Mouse (Mus musculus): ENCODE results near the gene Atf6. TPM values are rescaled to one million over a fixed set of nuclear protein-coding genes. Genes with fewer than 3 reads are reported as not detected.

Gene Atf6
- polyA plus RNA-seq, 1 experiment from 2014 or later: 8.7 TPM

GRCm38 (mm10) chr1:170694821-170695291, 172.7 kb downstream of the Atf6 start:
- Histone ChIP-seq H3K27ac (ENCODE audit: low read length) (no peak overlapping the region), H3K4me3 (ENCODE audit: low read length) (no peak overlapping the region), H3K4me2 (replicated peaks; ENCODE audit: low read depth, low read length) (no peak overlapping the region), H3K27me3 (ENCODE audit: insufficient read depth, low read length) (no peaks in the 10 kb centered on the region), H3K9me3 (ENCODE audit: low read length) (no peaks in the 10 kb centered on the region), H3K9ac (replicated peaks; ENCODE audit: low read length) (no peak overlapping the region), H3K4me1 (ENCODE audit: insufficient read depth, low read length) (no peaks in the 10 kb centered on the region; the same call in 1 of the 2 replicates), H3K36me3 (ENCODE audit: insufficient read depth, low read length) (no peaks in the 10 kb centered on the region)
- WGBS: 54% methylated on average over 5 of the region's 5 CpGs
- no peak for ATAC-seq (ENCODE audit: low FRiP score, low TSS enrichment)

- 83% methylated on average over 5 of the region's 5 CpGs for WGBS
- no peaks in the 10 kb centered on the region for H3K27me3 ChIP-seq (ENCODE audit: insufficient read depth, low read length)
- no peak overlapping the region for H3K27ac ChIP-seq (ENCODE audit: low read length)
- no peaks in the 10 kb centered on the region for H3K36me3 ChIP-seq (ENCODE audit: insufficient read depth, low read length)
- H3K4me1 ChIP-seq (ENCODE audit: insufficient read depth, low read length): no peaks in the 10 kb centered on the region; the same call in 1 of the 2 replicates
- H3K4me3 ChIP-seq (ENCODE audit: low read length): no peak overlapping the region
- no peak for ATAC-seq (ENCODE audit: low FRiP score, low TSS enrichment)
- no peaks in the 10 kb centered on the region for H3K9me3 ChIP-seq (ENCODE audit: low read length)
- no peak overlapping the region for H3K4me2 ChIP-seq (replicated peaks; ENCODE audit: low read depth, low read length)
- no peak overlapping the region for H3K9ac ChIP-seq (replicated peaks; ENCODE audit: low read length)
Observed at GRCm38 (mm10) chr1:170691301-170691700, 176.3 kb downstream of the Atf6 start.

GRCm38 (mm10) chr1:170689773-170690172, 177.8 kb downstream of the Atf6 start:
- Histone ChIP-seq H3K27me3 (ENCODE audit: insufficient read depth, low read length) (no peaks in the 10 kb centered on the region), H3K27ac (ENCODE audit: low read length) (no peak overlapping the region), H3K4me2 (replicated peaks; ENCODE audit: low read depth, low read length) (no peak overlapping the region), H3K4me3 (ENCODE audit: low read length) (no peak overlapping the region), H3K9me3 (ENCODE audit: low read length) (no peaks in the 10 kb centered on the region), H3K4me1 (ENCODE audit: insufficient read depth, low read length) (no peaks in the 10 kb centered on the region), H3K36me3 (ENCODE audit: insufficient read depth, low read length) (no peaks in the 10 kb centered on the region), H3K9ac (replicated peaks; ENCODE audit: low read length) (no peak overlapping the region)
- 92% methylated on average over 8 of the region's 8 CpGs for whole genome bisulfite sequencing
- ATAC-seq (ENCODE audit: low FRiP score, low TSS enrichment): no peak

GRCm38 (mm10) chr1:170683863-170684262, 183.7 kb downstream of the Atf6 start:
- H3K4me3 ChIP-seq (ENCODE audit: low read length): no peak overlapping the region
- no peak overlapping the region for H3K4me2 ChIP-seq (replicated peaks; ENCODE audit: low read depth, low read length)
- H3K27me3 ChIP-seq (ENCODE audit: insufficient read depth, low read length): no peaks in the 10 kb centered on the region
- WGBS: 75% methylated on average over 6 of the region's 6 CpGs
- H3K27ac ChIP-seq (ENCODE audit: low read length): no peak overlapping the region
- no peaks in the 10 kb centered on the region for H3K36me3 ChIP-seq (ENCODE audit: insufficient read depth, low read length)
- ATAC-seq (ENCODE audit: low FRiP score, low TSS enrichment): no peak
- H3K9me3 ChIP-seq (ENCODE audit: low read length): no peaks in the 10 kb centered on the region
- H3K9ac ChIP-seq (replicated peaks; ENCODE audit: low read length): no peak overlapping the region
- no peaks in the 10 kb centered on the region for H3K4me1 ChIP-seq (ENCODE audit: insufficient read depth, low read length)

GRCm38 (mm10) chr1:170679624-170680023, 187.9 kb downstream of the Atf6 start:
- Histone ChIP-seq H3K36me3 (ENCODE audit: insufficient read depth, low read length) (no peaks in the 10 kb centered on the region), H3K27me3 (ENCODE audit: insufficient read depth, low read length) (no peaks in the 10 kb centered on the region), H3K27ac (ENCODE audit: low read length) (no peak overlapping the region), H3K9me3 (ENCODE audit: low read length) (no peaks in the 10 kb centered on the region), H3K4me2 (replicated peaks; ENCODE audit: low read depth, low read length) (no peak overlapping the region), H3K9ac (replicated peaks; ENCODE audit: low read length) (no peak overlapping the region), H3K4me1 (ENCODE audit: insufficient read depth, low read length) (no peaks in the 10 kb centered on the region), H3K4me3 (ENCODE audit: low read length) (no peak overlapping the region)
- no peak for ATAC-seq (ENCODE audit: low FRiP score, low TSS enrichment)
- WGBS: 84% methylated on average over 2 of the region's 2 CpGs

GRCm38 (mm10) chr1:170678861-170679260, 188.7 kb downstream of the Atf6 start:
- Histone ChIP-seq H3K4me2 (replicated peaks; ENCODE audit: low read depth, low read length) (no peak overlapping the region), H3K4me1 (ENCODE audit: insufficient read depth, low read length) (no peaks in the 10 kb centered on the region), H3K27ac (ENCODE audit: low read length) (no peak overlapping the region), H3K36me3 (ENCODE audit: insufficient read depth, low read length) (no peaks in the 10 kb centered on the region), H3K27me3 (ENCODE audit: insufficient read depth, low read length) (no peaks in the 10 kb centered on the region), H3K9ac (replicated peaks; ENCODE audit: low read length) (no peak overlapping the region), H3K9me3 (ENCODE audit: low read length) (no peaks in the 10 kb centered on the region), H3K4me3 (ENCODE audit: low read length) (no peak overlapping the region)
- WGBS: 67% methylated on average over 4 of the region's 4 CpGs
- ATAC-seq (ENCODE audit: low FRiP score, low TSS enrichment): no peak

GRCm38 (mm10) chr1:170677681-170678080, 189.9 kb downstream of the Atf6 start:
- no peak overlapping the region for H3K4me2 ChIP-seq (replicated peaks; ENCODE audit: low read depth, low read length)
- no peaks in the 10 kb centered on the region for H3K4me1 ChIP-seq (ENCODE audit: insufficient read depth, low read length)
- no peak overlapping the region for H3K4me3 ChIP-seq (ENCODE audit: low read length)
- H3K36me3 ChIP-seq (ENCODE audit: insufficient read depth, low read length): no peaks in the 10 kb centered on the region
- no peak for ATAC-seq (ENCODE audit: low FRiP score, low TSS enrichment)
- H3K9ac ChIP-seq (replicated peaks; ENCODE audit: low read length): no peak overlapping the region
- 92% methylated on average over 4 of the region's 4 CpGs for WGBS
- no peaks in the 10 kb centered on the region for H3K27me3 ChIP-seq (ENCODE audit: insufficient read depth, low read length)
- no peak overlapping the region for H3K27ac ChIP-seq (ENCODE audit: low read length)
- H3K9me3 ChIP-seq (ENCODE audit: low read length): no peaks in the 10 kb centered on the region

GRCm38 (mm10) chr1:170674184-170674775, 193.3 kb downstream of the Atf6 start:
- Histone ChIP-seq H3K4me2 (replicated peaks; ENCODE audit: low read depth, low read length) (no peak overlapping the region), H3K4me1 (ENCODE audit: insufficient read depth, low read length) (no peaks in the 10 kb centered on the region), H3K36me3 (ENCODE audit: insufficient read depth, low read length) (no peaks in the 10 kb centered on the region; the same call in 1 of the 2 replicates), H3K27me3 (ENCODE audit: insufficient read depth, low read length) (no peaks in the 10 kb centered on the region), H3K9ac (replicated peaks; ENCODE audit: low read length) (no peak overlapping the region), H3K9me3 (ENCODE audit: low read length) (0 out of 2 replicates have a peak, but pooled peaks cover 5% of the 10 kb centered on the region), H3K4me3 (ENCODE audit: low read length) (no peak overlapping the region), H3K27ac (ENCODE audit: low read length) (no peak overlapping the region)
- ATAC-seq (ENCODE audit: low FRiP score, low TSS enrichment): no peak
- WGBS: 81% methylated on average over 9 of the region's 9 CpGs

- H3K27me3 ChIP-seq (ENCODE audit: insufficient read depth, low read length): no peaks in the 10 kb centered on the region
- WGBS: 87% methylated on average over 7 of the region's 7 CpGs
- no peak overlapping the region for H3K9ac ChIP-seq (replicated peaks; ENCODE audit: low read length)
- H3K4me2 ChIP-seq (replicated peaks; ENCODE audit: low read depth, low read length): no peak overlapping the region
- no peak overlapping the region for H3K27ac ChIP-seq (ENCODE audit: low read length)
- no peaks in the 10 kb centered on the region for H3K36me3 ChIP-seq (ENCODE audit: insufficient read depth, low read length)
- H3K4me1 ChIP-seq (ENCODE audit: insufficient read depth, low read length): no peaks in the 10 kb centered on the region
- no peaks in the 10 kb centered on the region for H3K9me3 ChIP-seq (ENCODE audit: low read length)
- no peak overlapping the region for H3K4me3 ChIP-seq (ENCODE audit: low read length)
- ATAC-seq (ENCODE audit: low FRiP score, low TSS enrichment): no peak
Observed at GRCm38 (mm10) chr1:170665200-170665599, 202.4 kb downstream of the Atf6 start.

GRCm38 (mm10) chr1:170664620-170665185, 202.9 kb downstream of the Atf6 start:
- Histone ChIP-seq H3K27ac (ENCODE audit: low read length) (no peak overlapping the region), H3K4me3 (ENCODE audit: low read length) (no peak overlapping the region), H3K27me3 (ENCODE audit: insufficient read depth, low read length) (no peaks in the 10 kb centered on the region), H3K4me1 (ENCODE audit: insufficient read depth, low read length) (no peaks in the 10 kb centered on the region), H3K9ac (replicated peaks; ENCODE audit: low read length) (no peak overlapping the region), H3K4me2 (replicated peaks; ENCODE audit: low read depth, low read length) (no peak overlapping the region), H3K9me3 (ENCODE audit: low read length) (no peaks in the 10 kb centered on the region), H3K36me3 (ENCODE audit: insufficient read depth, low read length) (no peaks in the 10 kb centered on the region)
- ATAC-seq (ENCODE audit: low FRiP score, low TSS enrichment): no peak
- 81% methylated on average over 11 of the region's 11 CpGs for WGBS

Data from kidney, embryonic 16.5 days (tissue).